ENCODE assay signal across 13 mouse cellular contexts in the genomic region with DNA sequence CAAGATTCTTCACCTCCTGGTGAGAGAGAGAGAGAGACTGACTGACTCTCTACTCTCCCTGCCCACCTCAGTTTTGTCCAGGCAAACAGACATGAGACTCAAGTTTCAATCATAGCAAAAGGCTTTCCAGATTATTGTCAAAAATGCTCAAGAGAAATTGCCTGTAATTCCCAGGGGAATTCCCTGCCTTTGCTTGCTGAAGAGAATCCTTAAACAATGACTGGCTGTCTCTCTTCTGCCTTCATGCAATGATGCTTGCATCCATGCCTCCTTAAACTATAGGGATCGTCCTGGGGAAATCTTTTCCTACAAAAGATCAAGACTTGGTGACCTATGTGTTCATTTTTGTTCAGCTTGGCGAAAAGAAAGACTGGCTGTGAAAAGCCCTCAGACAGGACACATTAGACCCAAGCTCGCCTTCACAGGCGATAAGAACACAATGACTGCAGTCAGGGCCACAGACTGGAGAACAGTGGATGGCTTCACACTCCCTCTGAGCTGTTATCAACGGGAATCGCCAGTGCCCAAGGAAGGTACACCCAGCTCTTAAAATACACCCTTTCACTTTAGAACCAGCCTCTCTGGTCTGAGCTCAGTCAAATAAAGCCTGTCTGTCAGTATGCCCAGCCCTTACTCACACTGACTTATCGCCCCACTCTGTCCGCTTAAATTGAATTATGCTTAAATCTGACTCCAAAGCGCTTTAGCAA. TPM values are rescaled to one million over a fixed set of nuclear protein-coding genes. Genes with fewer than 3 reads are reported as not detected.
DNase-seq lines count a peak whose midpoint lies in the region; ATAC-seq and TF ChIP-seq lines count a peak whose summit lies in the region.
"Had no signal": no experiment of that assay in that cellular context is flagged by ENCODE, and none has a peak within 500 bp of the region (broad histone marks: within the 10 kb centered on the region; RNA-seq: fewer than 3 reads in every experiment).

No protein-coding gene starts in this region.

- H3K79me2 ChIP-seq in myocyte (ENCODE audit: control insufficient read depth, insufficient read depth): no peaks in the 10 kb centered on the region

- H3K27ac ChIP-seq in heart, embryonic 14.5 days (replicated peaks in 1 of 2; ENCODE audit: control insufficient read depth in 1 of 2, insufficient read depth in 1 of 2, low read depth in 2 of 2, low read length in 2 of 2): peak overlapping the region; percentile 4 to 14; a peak in 2 of 4 replicates
- no peak overlapping the region; the same call in 1 of the 2 replicates for H3K27ac ChIP-seq in embryonic facial prominence, embryonic 11.5 days (replicated peaks; ENCODE audit: low read depth, low read length)
- H3K27ac ChIP-seq: liver, embryonic 12.5 days; midbrain, embryonic 12.5 days had no signal

- H3K36me3 ChIP-seq in heart, embryonic 14.5 days (ENCODE audit: control insufficient read depth, insufficient read depth, low read length): no peaks in the 10 kb centered on the region
- no peaks in the 10 kb centered on the region for H3K36me3 ChIP-seq in embryonic facial prominence, embryonic 11.5 days (replicated peaks; ENCODE audit: control insufficient read depth, insufficient read depth, low read depth, low read length)
- H3K36me3 ChIP-seq in myocyte (ENCODE audit: control insufficient read depth, insufficient read depth): no peaks in the 10 kb centered on the region
- H3K36me3 ChIP-seq: liver, embryonic 12.5 days; midbrain, embryonic 12.5 days had no signal

- H3K9ac ChIP-seq in heart, embryonic 14.5 days (ENCODE audit: low read length): no peak overlapping the region
- no peak overlapping the region for H3K9ac ChIP-seq in embryonic facial prominence, embryonic 11.5 days (replicated peaks; ENCODE audit: low read length)
- H3K9ac ChIP-seq: liver, embryonic 12.5 days; midbrain, embryonic 12.5 days had no signal

- ATAC-seq in heart, embryonic 14.5 days (ENCODE audit: insufficient number of reproducible peaks, insufficient read depth, low FRiP score, low read depth): no peak
- ATAC-seq in embryonic facial prominence, embryonic 11.5 days (replicated peaks; ENCODE audit: insufficient number of reproducible peaks, low FRiP score, low TSS enrichment, low read depth): no peak
- no peak for ATAC-seq in megakaryocyte, adult 5-6 weeks (ENCODE audit: poor library complexity, severe bottlenecking)
- ATAC-seq: liver, embryonic 12.5 days had no signal

- H3ac ChIP-seq in myocyte (ENCODE audit: control insufficient read depth, insufficient read length): no peak overlapping the region

- H3K4me1 ChIP-seq in heart, embryonic 14.5 days (ENCODE audit: control insufficient read depth in 2 of 2, insufficient read depth in 2 of 2, low read length in 2 of 2): peaks cover 0 to 2% of the 10 kb centered on the region in 2 experiments; a peak in 1 of 4 replicates
- no peaks in the 10 kb centered on the region for H3K4me1 ChIP-seq in embryonic facial prominence, embryonic 11.5 days (ENCODE audit: control insufficient read depth, insufficient read depth, low read length)

- DNase-seq in heart, adult 18-20 months: no peak
- DNase-seq in NIH3T3 (ENCODE audit: low read depth): peak; percentile 71
- peak; percentile 44 for DNase-seq in embryonic facial prominence, embryonic 11.5 days (ENCODE audit: low spot score)
- no peak for DNase-seq in gastrocnemius, postnatal 36 days
- no peak for DNase-seq in right cerebral cortex, postnatal 36 days (ENCODE audit: low spot score in 2 of 2)
- DNase-seq: gastrocnemius, postnatal 14 days; kidney, adult 2 months; layer of hippocampus, postnatal 36 days had no signal

- TF ChIP-seq POLR2A in myocyte (IDR thresholded peaks at IDR 0.05; ENCODE audit: insufficient read length, low read depth): no peak

- WGBS in heart, embryonic 14.5 days: 49% methylated on average over 9 of the region's 9 CpGs
- WGBS in embryonic facial prominence, embryonic 11.5 days: 41% methylated on average over 9 of the region's 9 CpGs

- H3K27me3 ChIP-seq in heart, embryonic 14.5 days (ENCODE audit: control insufficient read depth, insufficient read depth, low read length): no peaks in the 10 kb centered on the region
- no peaks in the 10 kb centered on the region for H3K27me3 ChIP-seq in embryonic facial prominence, embryonic 11.5 days (ENCODE audit: control insufficient read depth, insufficient read depth, low read length)
- no peaks in the 10 kb centered on the region for H3K27me3 ChIP-seq in myocyte (ENCODE audit: control insufficient read depth, insufficient read depth, insufficient read length)
- H3K27me3 ChIP-seq: liver, embryonic 12.5 days had no signal

- intact Hi-C loops in gastrocnemius, postnatal 36 days (cut with DNase I): no loop called here

- H3K4me3 ChIP-seq in heart, embryonic 14.5 days (ENCODE audit: control insufficient read depth in 1 of 2, insufficient read depth in 1 of 2, low read depth in 1 of 2, low read length in 2 of 2): no peak overlapping the region
- H3K4me3 ChIP-seq in embryonic facial prominence, embryonic 11.5 days (ENCODE audit: low read depth, low read length): no peak overlapping the region
- no peak overlapping the region for H3K4me3 ChIP-seq in myocyte
- H3K4me3 ChIP-seq: liver, embryonic 12.5 days; midbrain, embryonic 12.5 days had no signal

- no peak overlapping the region for H3K4me2 ChIP-seq in heart, embryonic 14.5 days (ENCODE audit: low read length)
- H3K4me2 ChIP-seq in embryonic facial prominence, embryonic 11.5 days (ENCODE audit: low read depth, low read length): no peak overlapping the region
- peak overlapping the region; percentile 40 for H3K4me2 ChIP-seq in myocyte (ENCODE audit: low read depth)
- H3K4me2 ChIP-seq: liver, embryonic 12.5 days; midbrain, embryonic 12.5 days had no signal

- H3K9me3 ChIP-seq in heart, embryonic 14.5 days (ENCODE audit: control insufficient read depth, low read length): no peaks in the 10 kb centered on the region
- no peaks in the 10 kb centered on the region for H3K9me3 ChIP-seq in embryonic facial prominence, embryonic 11.5 days (replicated peaks; ENCODE audit: control insufficient read depth, low read length)
- H3K9me3 ChIP-seq: liver, embryonic 12.5 days; midbrain, embryonic 12.5 days had no signal

TF ChIP-seq in myocyte, 11 proteins besides CTCF, POLR2A, EP300 and RAD21:
- TF ChIP-seq TCF12 (IDR thresholded peaks at IDR 0.05; ENCODE audit: insufficient read depth, poor library complexity, severe bottlenecking) (no peak), POLR2AphosphoS2 (IDR thresholded peaks at IDR 0.05; ENCODE audit: insufficient read length, low read depth) (no peak), CEBPB (IDR thresholded peaks at IDR 0.05; ENCODE audit: insufficient read depth, poor library complexity, severe bottlenecking) (no peak), SRF (IDR thresholded peaks at IDR 0.05; ENCODE audit: control insufficient read depth, insufficient read length, low read depth) (no peak), E2F4 (IDR thresholded peaks at IDR 0.05; ENCODE audit: insufficient read depth) (no peak)

RNA-seq across cellular contexts. Expression of gene Eid1, which starts 12.7 kb away (rescaled TPM):
- 192 and 208 TPM in 2 replicates for polyA plus RNA-seq in heart, embryonic 14.5 days (2014; fragmentation: Nextera tagmentation; extraction: Ambion mirVana)
- 10 to 100 TPM; 48.8 to 51.8 TPM for total RNA-seq in heart, adult 18-20 months (2021)
- 332 and 336 TPM in 2 replicates for polyA plus RNA-seq in embryonic facial prominence, embryonic 11.5 days (2014; fragmentation: Nextera tagmentation; extraction: Ambion mirVana)
- 24.6 TPM for polyA plus RNA-seq in myocyte (2012; fragmentation: generic; extraction: Trizol)
- 66.2 and 78.6 TPM in 2 replicates for total RNA-seq in megakaryocyte, adult 5-6 weeks (2015)
- 112 and 121 TPM in 2 replicates for total RNA-seq in megakaryocyte, adult 5-6 weeks (2017)
- 10 to 100 TPM; 23.0 to 27.9 TPM for total RNA-seq in gastrocnemius, postnatal 36 days (2021)

RNA-seq across cellular contexts. Expression of gene Shc4, which starts 38.4 kb away (rescaled TPM):
- polyA plus RNA-seq in heart, embryonic 14.5 days (2014; fragmentation: Nextera tagmentation; extraction: Ambion mirVana): 1.2 and 1.3 TPM in 2 replicates
- total RNA-seq in heart, adult 18-20 months (2021): under 1 TPM; 0.51 to 0.67 TPM
- polyA plus RNA-seq in embryonic facial prominence, embryonic 11.5 days (2014; fragmentation: Nextera tagmentation; extraction: Ambion mirVana): 1.2 and 1.3 TPM in 2 replicates
- polyA plus RNA-seq in myocyte (2012; fragmentation: generic; extraction: Trizol): 0.49 TPM
- total RNA-seq in megakaryocyte, adult 5-6 weeks (2015): 0.13 and 0.46 TPM in 2 replicates
- 0.07 and 0.16 TPM in 2 replicates for total RNA-seq in megakaryocyte, adult 5-6 weeks (2017)
- total RNA-seq in gastrocnemius, postnatal 36 days (2021): 1 to 10 TPM in 1 of 2 experiments, under 1 TPM in 1; 0.61 to 1.3 TPM

Comparison
In these comparisons a context has a peak if more than half of its experiments do, and no peak if none do; other contexts are left out.
1. DNase-seq: peak in NIH3T3 (single experiment) and embryonic facial prominence, embryonic 11.5 days (single experiment); none in heart, adult 18-20 months (0 of 2), gastrocnemius, postnatal 36 days (0 of 2) and right cerebral cortex, postnatal 36 days (0 of 2).